Mouse (Mus musculus): ENCODE measurements around the gene Erc2.

DNA sequence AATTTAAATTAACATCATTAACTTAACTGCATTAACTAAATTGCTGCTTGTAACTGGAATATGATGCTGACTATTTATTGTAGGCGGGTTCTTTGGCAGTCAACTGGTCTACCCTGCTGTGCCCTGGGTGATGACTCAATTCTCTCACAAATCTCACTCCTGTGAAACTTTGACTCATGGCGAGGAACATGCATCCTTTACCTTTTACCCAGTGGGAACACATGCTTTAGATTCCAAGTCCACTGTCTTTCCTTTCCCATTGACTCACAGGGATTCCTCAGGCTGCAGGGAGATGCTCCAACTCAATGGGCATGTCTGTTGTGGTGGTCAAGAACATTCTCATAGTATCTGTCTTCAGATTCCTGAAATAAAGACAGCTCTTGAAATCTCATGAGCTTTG lies 14.3 kb downstream of the Erc2 start:
- TF ChIP-seq CTCF (conservative IDR thresholded peaks at IDR 0.05; ENCODE audit: low read length) (no peak), NANOG (IDR thresholded peaks at IDR 0.05; ENCODE audit: borderline replicate concordance, low read length) (no peak), POU5F1 (IDR thresholded peaks at IDR 0.05; ENCODE audit: borderline replicate concordance, low read length) (no peak)

All from E14TG2a.4 (cell line).